Mouse (Mus musculus) brain, adult 2 months (tissue): Measurements from ENCODE around the gene Nat8f2.

Experiments used
- DNase-seq: peaks from one replicate; pipeline ENCODE4 v3.0.0; 2011; ENCODE audit warnings: low read depth, low spot score

Nat8f2 gene

DNA sequence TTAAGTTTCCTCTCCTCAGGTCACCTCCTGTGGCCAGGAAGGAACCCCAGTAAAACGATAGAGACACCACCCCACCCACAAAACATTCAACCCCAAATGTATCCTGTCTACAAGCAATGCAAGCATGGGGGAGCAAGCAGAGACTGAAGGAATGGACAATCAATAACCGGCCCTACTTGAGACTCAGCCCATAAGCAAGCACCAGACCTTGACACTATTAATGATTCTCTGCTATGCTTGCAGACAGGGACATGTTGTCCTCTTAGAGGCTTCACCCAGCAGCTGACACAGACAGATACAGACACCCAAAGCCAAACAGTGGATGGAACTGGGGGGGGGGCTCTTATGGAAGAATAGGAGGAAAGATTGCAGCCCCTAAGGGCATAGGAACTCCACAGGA lies 43.1 kb downstream of the Nat8f2 start:
- no peak for DNase-seq

DNA sequence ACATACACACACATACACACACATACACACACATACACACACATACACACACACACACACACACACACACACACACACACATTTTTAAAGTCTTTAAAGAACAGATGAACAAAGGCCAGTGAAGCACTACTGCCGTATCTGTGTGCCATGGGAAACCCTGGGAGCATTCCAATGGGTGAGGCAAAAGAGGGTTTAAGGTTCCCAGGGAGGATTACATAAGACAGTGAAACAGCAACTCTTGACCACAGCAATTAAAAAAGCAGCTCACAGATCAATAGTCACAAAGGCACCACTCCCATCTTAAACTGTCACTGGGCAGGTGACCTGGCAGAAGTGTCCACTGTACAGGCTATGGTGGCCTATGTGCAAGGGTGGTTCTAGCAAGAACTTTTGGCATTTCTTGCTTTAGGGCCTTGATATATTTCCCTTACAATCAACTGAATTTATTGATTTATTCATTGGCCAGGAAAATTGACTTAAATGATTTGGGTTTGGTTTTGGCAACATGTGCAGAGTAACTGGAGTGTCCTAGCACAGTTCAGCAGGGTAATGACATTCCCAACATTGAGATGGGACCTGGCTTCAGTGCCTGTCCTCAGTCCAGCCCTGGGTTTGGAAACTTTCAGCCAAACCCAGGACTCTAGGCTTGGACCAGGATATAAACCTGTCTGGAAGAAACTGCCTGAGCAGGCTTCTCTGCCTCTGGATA lies 45.4 kb downstream of the Nat8f2 start:
- DNase-seq = no peak

DNA sequence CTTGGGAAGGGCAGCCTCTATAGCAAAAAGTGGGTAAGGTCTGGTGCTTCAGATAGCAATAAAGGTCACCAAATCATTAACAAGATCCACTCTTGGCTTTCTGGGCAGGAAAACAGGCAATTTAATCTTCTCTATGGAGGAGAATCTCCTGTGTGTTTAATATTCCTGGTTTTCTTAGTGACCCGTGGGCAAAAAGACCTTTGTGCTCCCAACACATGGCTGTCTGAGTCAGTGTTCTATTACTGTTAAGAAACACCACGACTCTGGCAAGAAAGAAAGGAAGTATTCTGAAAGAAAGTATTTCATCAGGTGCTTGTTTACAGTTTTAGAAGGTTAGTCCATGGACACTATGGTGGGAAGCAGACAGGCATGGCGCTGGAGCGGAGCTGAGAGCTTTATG lies 46.7 kb downstream of the Nat8f2 start:
- DNase-seq = no peak

GRCm38 (mm10) chr6:85820837-85821236 lies 48.1 kb downstream of the Nat8f2 start, which contains the start of the genes Nat8f6 and Nat8f5:
Nat8f6 (minus strand) TSS chr6:85820954.
Nat8f5 (minus strand) TSS chr6:85820972.
- DNase-seq = no peak

DNA sequence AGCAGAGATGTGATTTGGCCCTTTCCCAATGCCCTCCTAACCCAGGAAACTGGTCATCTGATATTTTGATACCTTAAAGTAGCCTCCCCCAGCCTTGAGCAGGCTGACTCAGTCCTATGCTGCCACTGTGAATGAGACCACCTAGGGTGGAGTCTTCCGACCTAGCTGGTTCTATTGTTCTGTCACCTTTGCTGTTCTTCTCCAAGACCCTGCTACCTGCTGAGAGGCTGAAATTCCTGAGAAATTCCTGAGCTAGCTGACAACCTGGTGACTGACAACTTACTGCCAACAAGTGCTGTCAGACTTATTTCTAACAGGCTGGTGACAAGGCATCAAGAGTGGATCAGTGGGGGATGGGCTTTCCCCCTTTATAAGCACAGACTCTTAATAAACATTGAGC lies 50.6 kb downstream of the Nat8f2 start:
- no peak for DNase-seq
